Comparison of ENCODE assay signal across 8 mouse cellular contexts in the genomic region with DNA sequence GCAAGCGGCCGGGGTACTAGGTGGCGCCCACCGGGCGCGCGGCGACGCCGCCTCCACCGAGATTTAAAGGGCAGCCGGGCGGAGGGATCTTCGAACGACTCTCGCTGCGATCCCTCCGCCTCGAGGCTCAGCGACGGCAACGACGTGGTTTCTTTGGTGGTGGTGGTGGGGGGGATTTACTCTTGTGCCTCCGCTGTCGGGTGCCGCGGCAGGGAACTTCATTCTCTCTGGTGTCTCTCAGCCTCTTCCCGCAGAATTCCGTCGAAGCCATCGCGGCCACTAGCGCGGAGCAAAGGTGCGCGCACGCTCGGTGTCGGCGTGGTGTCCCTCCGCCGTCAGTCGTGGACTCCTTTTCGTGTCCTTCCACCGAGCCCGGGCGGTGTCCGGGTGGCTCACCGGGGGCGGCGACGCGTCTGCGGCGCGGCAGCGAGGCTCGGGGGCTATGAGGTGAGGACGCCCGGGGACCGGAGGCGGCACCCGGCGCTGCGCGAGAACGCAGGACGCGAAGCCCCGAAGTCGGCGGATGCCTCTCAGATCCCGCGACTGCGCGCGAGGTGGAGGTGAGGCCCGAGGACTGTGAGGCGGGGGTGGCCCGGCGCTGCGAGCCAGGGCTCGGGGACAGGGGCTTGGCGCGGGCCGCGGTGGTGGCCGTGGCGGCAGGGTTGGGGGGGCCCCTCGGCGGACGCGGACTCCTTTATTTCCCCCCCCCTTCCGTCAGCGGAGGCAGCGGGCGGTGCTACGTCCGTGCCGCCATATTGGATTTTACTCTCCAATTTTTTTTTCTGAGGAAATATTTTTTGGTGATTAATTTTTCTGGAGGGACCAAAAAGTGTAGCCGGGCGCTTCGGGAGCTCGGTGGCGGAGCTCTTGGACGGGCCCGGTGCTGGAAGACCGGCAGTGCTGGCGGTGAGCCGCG. TPM values are rescaled to one million over a fixed set of nuclear protein-coding genes. Genes with fewer than 3 reads are reported as not detected.
DNase-seq lines count a peak whose midpoint lies in the region; ATAC-seq and TF ChIP-seq lines count a peak whose summit lies in the region.

No protein-coding gene starts in this region.

- TF ChIP-seq CTCF in kidney, postnatal 0 days (IDR thresholded peaks at IDR 0.05; ENCODE audit: low read depth), result no peak

- peaks cover 6% of the 10 kb centered on the region for H3K36me3 ChIP-seq in erythroblast, embryonic 14.5 days (ENCODE audit: control insufficient read depth)
- H3K36me3 ChIP-seq in heart, embryonic 13.5 days, result 0 out of 2 replicates have a peak, but pooled peaks cover 5% of the 10 kb centered on the region
- H3K36me3 ChIP-seq in kidney, postnatal 0 days (ENCODE audit: insufficient read depth, low read length), result no peaks in the 10 kb centered on the region
- no peaks in the 10 kb centered on the region for H3K36me3 ChIP-seq in liver, embryonic 11.5 days (ENCODE audit: control insufficient read depth, insufficient read depth, low read length)
- no peaks in the 10 kb centered on the region for H3K36me3 ChIP-seq in myocyte (ENCODE audit: control insufficient read depth, insufficient read depth)

- under 1% methylated on average over 96 of the region's 111 CpGs for WGBS in heart, embryonic 13.5 days
- WGBS in kidney, postnatal 0 days, result under 1% methylated on average over 103 of the region's 111 CpGs
- under 1% methylated on average over 111 of the region's 111 CpGs for WGBS in liver, embryonic 11.5 days

- peak overlapping the region; percentile 98 for H3K4me3 ChIP-seq in erythroblast, embryonic 14.5 days (replicated peaks)
- H3K4me3 ChIP-seq in heart, embryonic 13.5 days, result peak overlapping the region; percentile 97
- H3K4me3 ChIP-seq in kidney, postnatal 0 days (replicated peaks; ENCODE audit: low read depth, low read length), result peak overlapping the region; percentile 98
- peak overlapping the region; percentile 99 for H3K4me3 ChIP-seq in liver, embryonic 11.5 days (ENCODE audit: low read depth, low read length)
- peak overlapping the region; percentile 56 for H3K4me3 ChIP-seq in myocyte

- peaks cover 20% of the 10 kb centered on the region for H3K4me1 ChIP-seq in erythroblast, embryonic 14.5 days (ENCODE audit: control insufficient read depth)
- peaks cover 23% of the 10 kb centered on the region for H3K4me1 ChIP-seq in heart, embryonic 13.5 days
- H3K4me1 ChIP-seq in kidney, postnatal 0 days (replicated peaks; ENCODE audit: insufficient read depth, low read length), result peaks cover 4% of the 10 kb centered on the region; the same call in 1 of the 2 replicates
- H3K4me1 ChIP-seq in liver, embryonic 11.5 days (replicated peaks; ENCODE audit: control insufficient read depth, insufficient read depth, low read length), result peaks cover 11% of the 10 kb centered on the region

- peak; percentile 66 for TF ChIP-seq POLR2A in myocyte (IDR thresholded peaks at IDR 0.05; ENCODE audit: insufficient read length, low read depth)

- H3K27me3 ChIP-seq in erythroblast, embryonic 14.5 days (ENCODE audit: control insufficient read depth), result peaks cover 31% of the 10 kb centered on the region
- H3K27me3 ChIP-seq in heart, embryonic 13.5 days (replicated peaks), result peaks cover 10% of the 10 kb centered on the region; the same call in 1 of the 2 replicates
- no peaks in the 10 kb centered on the region for H3K27me3 ChIP-seq in kidney, postnatal 0 days (ENCODE audit: insufficient read depth, low read length)
- H3K27me3 ChIP-seq in liver, embryonic 11.5 days (replicated peaks; ENCODE audit: control insufficient read depth, insufficient read depth, low read length), result no peaks in the 10 kb centered on the region
- no peaks in the 10 kb centered on the region for H3K27me3 ChIP-seq in myocyte (ENCODE audit: control insufficient read depth, insufficient read depth, insufficient read length)

- H3K9me3 ChIP-seq in erythroblast, embryonic 14.5 days (ENCODE audit: control insufficient read depth, low read length), result no peaks in the 10 kb centered on the region
- H3K9me3 ChIP-seq in heart, embryonic 13.5 days, result no peaks in the 10 kb centered on the region
- H3K9me3 ChIP-seq in kidney, postnatal 0 days (replicated peaks; ENCODE audit: low read length), result no peaks in the 10 kb centered on the region
- no peaks in the 10 kb centered on the region for H3K9me3 ChIP-seq in liver, embryonic 11.5 days (ENCODE audit: control insufficient read depth, low read length)

- H3ac ChIP-seq in myocyte (ENCODE audit: control insufficient read depth, insufficient read length), result peak overlapping the region; percentile 72

- DNase-seq in CD4-positive helper T cell, adult 2 months (ENCODE audit: low read depth, low spot score), result peak; percentile 95
- peak; percentile 83 for DNase-seq in brain, embryonic 18.5 days (ENCODE audit: low read depth, low spot score)
- peak; percentile 91 for DNase-seq in kidney, postnatal 0 days (ENCODE audit: low spot score)
- DNase-seq in liver, embryonic 11.5 days (ENCODE audit: low spot score), result peak; percentile 89
- peak; percentile 86 to 95 for DNase-seq in spleen, postnatal 4 days (ENCODE audit: low spot score in 2 of 2)

- H3K27ac ChIP-seq in heart, embryonic 13.5 days (replicated peaks), result peak overlapping the region; percentile 100
- peak overlapping the region; percentile 100 for H3K27ac ChIP-seq in kidney, postnatal 0 days
- peak overlapping the region; percentile 100 for H3K27ac ChIP-seq in liver, embryonic 11.5 days (ENCODE audit: low read depth, low read length)

- H3K4me2 ChIP-seq in heart, embryonic 13.5 days, result peak overlapping the region; percentile 79
- peak overlapping the region; percentile 65 for H3K4me2 ChIP-seq in kidney, postnatal 0 days (ENCODE audit: low read length)
- H3K4me2 ChIP-seq in liver, embryonic 11.5 days, result peak overlapping the region; percentile 97
- peak overlapping the region; percentile 78 for H3K4me2 ChIP-seq in myocyte (ENCODE audit: low read depth)

- peak overlapping the region; percentile 100 for H3K9ac ChIP-seq in heart, embryonic 13.5 days
- peak overlapping the region; percentile 100 for H3K9ac ChIP-seq in kidney, postnatal 0 days (ENCODE audit: low read depth, low read length)
- H3K9ac ChIP-seq in liver, embryonic 11.5 days (ENCODE audit: low read depth, low read length), result peak overlapping the region; percentile 100

- H3K79me2 ChIP-seq in myocyte (ENCODE audit: control insufficient read depth, insufficient read depth), result peaks cover 41% of the 10 kb centered on the region

- ATAC-seq in heart, embryonic 13.5 days (ENCODE audit: extremely low read depth, insufficient number of reproducible peaks, low FRiP score, low TSS enrichment), result peak; percentile 52; the same call in 1 of the 2 replicates
- ATAC-seq in kidney, postnatal 0 days (replicated peaks; ENCODE audit: low FRiP score, low read depth), result peak; percentile 56
- ATAC-seq in liver, embryonic 11.5 days (replicated peaks; ENCODE audit: low FRiP score), result peak; percentile 56

TF ChIP-seq in myocyte, 11 proteins besides CTCF, POLR2A, EP300 and RAD21:
- no peak for TF ChIP-seq USF1 (IDR thresholded peaks at IDR 0.05; ENCODE audit: low read depth)
- TF ChIP-seq TCF3 (IDR thresholded peaks at IDR 0.05; ENCODE audit: insufficient read length, low read depth), result peak; percentile 12
- TF ChIP-seq E2F4 (IDR thresholded peaks at IDR 0.05; ENCODE audit: insufficient read depth), result no peak
- TF ChIP-seq POLR2AphosphoS2 (IDR thresholded peaks at IDR 0.05; ENCODE audit: insufficient read length, low read depth), result peak; percentile 11
- peak in 2 of 3 experiments; percentile 10 to 17 for TF ChIP-seq MYOD1 (IDR thresholded peaks at IDR 0.05; ENCODE audit: control insufficient read depth in 1 of 3, insufficient read length in 2 of 3, low read depth in 2 of 3)
- no peak for TF ChIP-seq CEBPB (IDR thresholded peaks at IDR 0.05; ENCODE audit: insufficient read depth, poor library complexity, severe bottlenecking)
- TF ChIP-seq SRF (IDR thresholded peaks at IDR 0.05; ENCODE audit: control insufficient read depth, insufficient read length, low read depth), result no peak
- no peak for TF ChIP-seq MAX (IDR thresholded peaks at IDR 0.05; ENCODE audit: low read depth)
- peak in 2 of 3 experiments; percentile 47 to 60 for TF ChIP-seq MYOG (IDR thresholded peaks at IDR 0.05; ENCODE audit: control insufficient read depth in 1 of 3, insufficient read depth in 1 of 3, insufficient read length in 2 of 3, low read depth in 2 of 3)
- TF ChIP-seq TCF12 (IDR thresholded peaks at IDR 0.05; ENCODE audit: insufficient read depth, poor library complexity, severe bottlenecking), result no peak
- TF ChIP-seq REST (IDR thresholded peaks at IDR 0.05; ENCODE audit: insufficient read depth, insufficient read length), result no peak
TF ChIP-seq in myocyte: peak in this region for 4.

RNA-seq across cellular contexts. Expression of gene Kmt5b, which starts 0.8 kb away (rescaled TPM):
- polyA plus RNA-seq in erythroblast, embryonic 14.5 days (2012), result 0.24 and 0.52 TPM in 2 replicates
- polyA plus RNA-seq in heart, embryonic 13.5 days (2015; fragmentation: Nextera tagmentation; extraction: Ambion mirVana), result 17.7 and 17.9 TPM in 2 replicates
- polyA plus RNA-seq in kidney, postnatal 0 days (2015; fragmentation: Nextera tagmentation; extraction: Ambion mirVana), result 19.5 and 20.0 TPM in 2 replicates
- polyA plus RNA-seq in liver, embryonic 11.5 days (2014; fragmentation: Nextera tagmentation; extraction: Ambion mirVana), result 17.8 and 17.9 TPM in 2 replicates
- 8.0 TPM for polyA plus RNA-seq in myocyte (2012; fragmentation: generic; extraction: Trizol)

RNA-seq across cellular contexts. Expression of gene 1810055G02Rik, which starts 59.9 kb away (rescaled TPM):
- polyA plus RNA-seq in erythroblast, embryonic 14.5 days (2012), result 0.99 and 1.6 TPM in 2 replicates
- 24.1 and 26.2 TPM in 2 replicates for polyA plus RNA-seq in heart, embryonic 13.5 days (2015; fragmentation: Nextera tagmentation; extraction: Ambion mirVana)
- polyA plus RNA-seq in kidney, postnatal 0 days (2015; fragmentation: Nextera tagmentation; extraction: Ambion mirVana), result 27.3 and 29.1 TPM in 2 replicates
- 27.9 and 31.3 TPM in 2 replicates for polyA plus RNA-seq in liver, embryonic 11.5 days (2014; fragmentation: Nextera tagmentation; extraction: Ambion mirVana)
- polyA plus RNA-seq in myocyte (2012; fragmentation: generic; extraction: Trizol), result 51.1 TPM

Comparison
In these comparisons a context has a peak if more than half of its experiments do, and no peak if none do; other contexts are left out.
1. Peak in every context shown above with its lines: DNase-seq, ATAC-seq, H3K4me3 ChIP-seq and H3K27ac ChIP-seq.